Mouse (Mus musculus): Measurements from ENCODE around the gene Vti1b. TPM values are rescaled to one million over a fixed set of nuclear protein-coding genes. Genes with fewer than 3 reads are reported as not detected.

Gene Vti1b
- total and polyA plus RNA-seq, 3 experiments = 68.1 to 90.8 (median 69.4) TPM

- TF ChIP-seq ZC3H11A (IDR thresholded peaks at IDR 0.05; ENCODE audit: low read depth, low read length) = no peak
Measured at GRCm38 (mm10) chr12:79172019-79172941, at the start of gene Vti1b (continued).

DNA sequence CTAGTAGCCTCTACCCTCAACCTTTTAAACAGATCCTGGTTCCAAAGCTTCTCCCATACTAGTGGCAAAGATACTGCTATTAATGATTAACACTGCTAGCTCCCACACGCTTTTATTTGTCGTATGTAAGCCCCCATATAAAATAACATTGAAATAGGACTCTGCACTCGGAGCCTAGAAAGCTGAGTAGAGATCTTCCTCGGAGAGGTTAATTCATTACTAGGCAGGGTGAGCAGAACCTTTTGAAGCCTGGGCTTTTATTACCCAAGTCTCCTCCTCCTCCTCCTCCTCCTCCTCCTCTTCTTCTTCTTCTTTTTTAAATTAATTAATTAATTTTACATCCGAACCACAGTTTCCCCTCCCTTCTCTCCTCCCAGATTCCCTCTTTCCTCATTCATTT, 45.0 kb upstream of the Vti1b start:
- H3K4me1 ChIP-seq (ENCODE audit: control insufficient read depth in 1 of 2, insufficient read depth in 2 of 2) = peaks cover 2 to 17% of the 10 kb centered on the region in 2 experiments; a peak in 2 of 4 replicates
- no peaks in the 10 kb centered on the region for H3K9me3 ChIP-seq (replicated peaks; ENCODE audit: low read length)
- H3K4me3 ChIP-seq (replicated peaks in 1 of 3; ENCODE audit: low read depth in 2 of 3, low read length in 2 of 3, poor library complexity in 1 of 3) = no peak overlapping the region
- no peak overlapping the region for H3K4me2 ChIP-seq (ENCODE audit: insufficient read depth, low read depth, poor library complexity, severe bottlenecking)
- TF ChIP-seq CHD1 (IDR thresholded peaks at IDR 0.05; ENCODE audit: low read depth, low read length) = no peak
- TF ChIP-seq E2F4 (IDR thresholded peaks at IDR 0.05; ENCODE audit: insufficient replicate concordance, low read depth, low read length) = no peak
- TF ChIP-seq ELF1 (IDR thresholded peaks at IDR 0.05; ENCODE audit: low read depth, low read length) = no peak
- TF ChIP-seq USF1 (IDR thresholded peaks at IDR 0.05; ENCODE audit: low read depth, low read length) = no peak
- no peak for TF ChIP-seq RAD21 (IDR thresholded peaks at IDR 0.05; ENCODE audit: low read depth, low read length)
- no peak for TF ChIP-seq SMC3 (IDR thresholded peaks at IDR 0.05; ENCODE audit: low read depth, low read length)
- TF ChIP-seq POLR2AphosphoS2 (IDR thresholded peaks at IDR 0.05; ENCODE audit: low read depth, low read length) = no peak
- no peak for TF ChIP-seq BHLHE40 (IDR thresholded peaks at IDR 0.05; ENCODE audit: low read depth, low read length)
- no peak for TF ChIP-seq MYC (IDR thresholded peaks at IDR 0.05; ENCODE audit: low read depth, low read length)
- no peak for TF ChIP-seq TCF12 (IDR thresholded peaks at IDR 0.05; ENCODE audit: low read depth, low read length)
- no peak for TF ChIP-seq MEF2A (IDR thresholded peaks at IDR 0.05; ENCODE audit: borderline replicate concordance, low read depth, low read length)
- no peak for TF ChIP-seq HCFC1 (IDR thresholded peaks at IDR 0.05; ENCODE audit: low read depth, low read length)
- no peak for TF ChIP-seq SIN3A (IDR thresholded peaks at IDR 0.05; ENCODE audit: low read length)
- no peak for TF ChIP-seq JUN (IDR thresholded peaks at IDR 0.05; ENCODE audit: insufficient read depth, low read depth, low read length)
- TF ChIP-seq NRF1 (IDR thresholded peaks at IDR 0.05; ENCODE audit: low read depth, low read length) = no peak
- no peak for TF ChIP-seq UBTF (IDR thresholded peaks at IDR 0.05; ENCODE audit: low read depth, low read length)
- no peak for TF ChIP-seq RCOR1 (conservative IDR thresholded peaks at IDR 0.05; ENCODE audit: low read depth, low read length)
- TF ChIP-seq NELFE (IDR thresholded peaks at IDR 0.05; ENCODE audit: low read depth, low read length) = no peak
- TF ChIP-seq PAX5 (IDR thresholded peaks at IDR 0.05; ENCODE audit: low read length) = no peak
- TF ChIP-seq USF2 (conservative IDR thresholded peaks at IDR 0.05; ENCODE audit: low read depth, low read length) = no peak
- in situ Hi-C loops (cut with MboI; ENCODE audit: low pct_ligation_motif_present, low pct_unique_long_range_greater_than_20kb, low sequenced_read_pairs) = no loop called here
- H3K27ac ChIP-seq (ENCODE audit: insufficient read depth, low read depth) = no peak overlapping the region
- peaks cover 5 to 64% of the 10 kb centered on the region in 2 experiments for H3K36me3 ChIP-seq (replicated peaks in 1 of 2; ENCODE audit: control insufficient read depth in 1 of 2, insufficient read depth in 1 of 2, low read length in 1 of 2)
- no peaks in the 10 kb centered on the region for H3K27me3 ChIP-seq (replicated peaks)
- DNase-seq (ENCODE audit: extremely low read depth) = no peak
- no peaks in the 10 kb centered on the region for H3K79me2 ChIP-seq (replicated peaks; ENCODE audit: control insufficient read depth, extremely low read depth, insufficient read depth, poor library complexity, severe bottlenecking)
- no peak overlapping the region for H3K9ac ChIP-seq (ENCODE audit: insufficient read depth, low read depth)
- dilution Hi-C loops (cut with MboI; ENCODE audit: extremely low pct_ligation_motif_present, extremely low pct_unique_long_range_greater_than_20kb, low sequenced_read_pairs) = no loop called here

All from CH12.LX (cell line).